Mouse (Mus musculus) WW6 (cell line): ENCODE measurements around the gene Tex21.
A peak's percentile ranks its signal among the peaks of the same experiment; 100 is the strongest.
"Not testable (repeated sequence)": the region's sequence is repeated elsewhere in the genome, so short reads cannot be mapped to it uniquely, and the experiment has no call there.

Source experiments
- DNase-seq: peaks from one replicate; pipeline ENCODE4 v3.0.0-alpha.2; 2013; ENCODE audit warnings: low read depth, low spot score

The Tex21 gene

GRCm38 (mm10) chr12:76195912-76196708 lies 50.4 kb downstream of the Tex21 start:
- DNase-seq = no peak

GRCm38 (mm10) chr12:76194526-76194925 lies 52.0 kb downstream of the Tex21 start:
- DNase-seq = no peak

GRCm38 (mm10) chr12:76190940-76191339 lies 55.6 kb downstream of the Tex21 start:
- DNase-seq = no peak

GRCm38 (mm10) chr12:76187849-76188248 lies 58.7 kb downstream of the Tex21 start:
- no peak for DNase-seq

- DNase-seq = no peak
These were observed 60.1 kb downstream of the Tex21 start for GRCm38 (mm10) chr12:76186473-76186872.

- DNase-seq = no peak
These were observed 61.3 kb downstream of the Tex21 start for GRCm38 (mm10) chr12:76185167-76185816.

GRCm38 (mm10) chr12:76184271-76184670 lies 62.3 kb downstream of the Tex21 start:
- DNase-seq = no peak

- DNase-seq = no peak
These were observed 63.7 kb downstream of the Tex21 start for GRCm38 (mm10) chr12:76182831-76183230.

- no peak for DNase-seq
These were observed 65.1 kb downstream of the Tex21 start for GRCm38 (mm10) chr12:76181471-76181870.

GRCm38 (mm10) chr12:76180442-76180841 lies 66.1 kb downstream of the Tex21 start:
- DNase-seq = no peak

- no peak for DNase-seq
These were observed 67.0 kb downstream of the Tex21 start for GRCm38 (mm10) chr12:76179527-76179926.

- DNase-seq = no peak
These were observed 67.5 kb downstream of the Tex21 start for GRCm38 (mm10) chr12:76179051-76179450.

GRCm38 (mm10) chr12:76177864-76178518 lies 68.6 kb downstream of the Tex21 start:
- peak; percentile 72 for DNase-seq

- no peak for DNase-seq
These were observed 69.3 kb downstream of the Tex21 start, which contains the start of gene Esr2 for GRCm38 (mm10) chr12:76177000-76177863. TSS of gene Esr2 (minus strand) at chr12:76177259.

GRCm38 (mm10) chr12:76165641-76166040 lies 80.9 kb downstream of the Tex21 start:
- no peak for DNase-seq

- DNase-seq = not testable (repeated sequence)
These were observed 94.2 kb downstream of the Tex21 start for GRCm38 (mm10) chr12:76152389-76152788.
